Mouse (Mus musculus): ENCODE results near the gene Duoxa1. TPM values are rescaled to one million over a fixed set of nuclear protein-coding genes. Genes with fewer than 3 reads are reported as not detected.
"Not testable (repeated sequence)": the region's sequence is repeated elsewhere in the genome, so short reads cannot be mapped to it uniquely, and the experiment has no call there.

Duoxa1 gene
- under 1 TPM in 1 of 2 experiments, not detected in 1; 0.39 TPM for total RNA-seq (2021)

DNA sequence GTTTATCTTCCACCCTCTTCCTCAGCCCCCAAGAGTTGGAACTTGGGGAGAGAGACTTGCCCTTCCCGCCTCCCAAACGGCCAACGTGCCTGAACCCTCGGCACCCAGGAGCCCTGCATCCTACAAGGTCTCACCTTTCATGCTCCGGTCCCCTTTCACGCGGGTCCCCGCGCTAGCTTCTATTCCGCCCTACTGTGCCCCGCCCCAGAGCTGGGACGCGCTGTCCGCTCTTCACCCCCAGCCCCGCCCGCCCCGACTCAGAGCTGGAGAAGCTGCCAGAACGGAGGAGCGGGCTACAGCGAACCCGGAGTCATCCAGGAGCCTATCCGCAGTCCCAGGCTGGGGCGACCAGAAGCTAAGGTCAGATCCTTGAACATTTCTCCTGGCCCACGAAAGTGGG, at the start of gene Duoxa1:
Duoxa1 (minus strand) TSS at position 195 of the 400 bp plus-strand sequence.
- intact Hi-C loops (cut with DNase I), result no loop called here
- no peak for DNase-seq

- intact Hi-C loops (cut with DNase I), result loop anchor here (10.0 kb wide), 1 partner anchor 408 kb away; the partner anchor contains the start of genes Ctdspl2 and Mageb3
- no peak for DNase-seq
These were observed 49.3 kb upstream of the Duoxa1 start for GRCm38 (mm10) chr2:122362622-122363523.

DNA sequence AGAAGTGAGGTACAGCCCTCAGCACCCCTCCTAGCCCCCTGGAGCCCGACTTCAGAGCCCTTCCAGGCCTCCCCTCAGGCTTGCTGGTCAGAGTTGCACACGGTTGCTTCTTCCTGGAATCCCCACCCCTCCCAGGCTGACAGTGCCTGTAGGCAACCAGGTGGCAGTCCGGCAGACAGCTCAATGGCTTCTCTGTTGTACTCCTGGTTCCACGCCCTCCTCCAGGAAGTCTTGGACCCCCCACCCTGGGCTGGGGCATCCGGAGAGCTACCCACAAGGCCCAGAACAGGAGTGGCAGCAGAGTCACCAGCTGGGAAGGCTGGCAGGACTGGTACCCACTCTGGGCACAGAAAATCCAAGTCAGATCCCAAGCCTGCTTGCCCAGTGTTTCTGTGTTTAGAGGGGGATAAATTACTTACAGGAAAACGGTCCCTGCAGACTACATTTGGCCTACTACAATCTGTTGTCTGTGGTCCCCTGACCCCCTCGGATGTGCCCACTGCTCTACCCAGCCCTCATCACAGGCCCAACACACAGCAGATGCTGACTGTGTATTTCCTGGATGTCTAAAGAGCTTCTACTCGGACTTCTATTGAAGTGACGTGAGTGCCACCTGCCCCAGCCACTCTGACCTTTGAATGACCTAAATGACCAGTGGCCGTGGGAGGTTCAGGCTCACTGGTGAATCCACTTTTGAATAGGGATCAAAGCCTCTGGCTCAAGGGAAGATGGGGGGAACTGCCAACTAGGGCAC, 48.5 kb upstream of the Duoxa1 start:
- intact Hi-C loops (cut with DNase I), result loop anchor here (10.0 kb wide), 1 partner anchor 407 kb away; the partner anchor contains the start of genes Ctdspl2 and Mageb3
- DNase-seq, result no peak

DNA sequence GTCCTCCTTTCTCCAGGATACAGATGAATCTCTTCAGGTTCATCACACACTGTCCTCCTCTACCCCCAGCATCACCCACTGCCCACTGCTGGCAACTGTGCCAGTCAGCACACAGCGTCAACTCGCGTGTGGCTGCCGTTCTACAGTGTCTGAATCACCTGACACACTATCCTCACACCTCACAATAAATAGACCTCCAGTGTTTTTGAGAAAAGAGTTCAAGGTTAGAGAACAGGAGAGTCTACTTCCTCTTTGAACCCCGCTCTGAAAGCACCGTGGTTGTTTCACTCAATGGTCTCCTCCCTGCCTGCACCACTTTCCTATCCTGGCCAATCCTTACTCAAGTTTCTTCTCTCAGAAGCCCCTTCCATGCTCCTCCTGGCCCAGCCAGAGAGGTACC, 47.7 kb upstream of the Duoxa1 start:
- intact Hi-C loops (cut with DNase I), result loop anchor here (10.0 kb wide), 1 partner anchor 406 kb away; the partner anchor contains the start of genes Ctdspl2 and Mageb3
- DNase-seq, result no peak

DNA sequence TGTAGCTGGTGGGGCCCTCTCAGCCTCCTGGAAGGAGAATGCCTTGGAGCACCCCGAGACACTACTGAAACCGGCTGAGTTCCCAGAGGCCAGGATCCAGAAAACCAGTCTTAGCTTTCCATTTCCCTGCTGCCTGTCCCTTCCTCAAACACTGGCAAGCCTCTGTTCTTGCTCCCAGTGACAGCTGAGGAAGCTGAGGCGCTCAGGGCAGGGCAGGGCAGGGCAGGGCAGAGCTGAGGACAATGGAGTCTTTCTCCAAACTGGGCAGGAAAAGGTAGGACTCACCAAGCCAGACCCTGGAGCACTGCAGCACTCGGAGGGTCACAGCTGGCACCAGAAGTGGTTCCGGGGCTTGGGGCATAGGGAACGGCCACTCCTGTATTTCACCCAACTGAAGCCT, 46.8 kb upstream of the Duoxa1 start:
- intact Hi-C loops (cut with DNase I), result loop anchor here (10.0 kb wide), 1 partner anchor 406 kb away; the partner anchor contains the start of genes Ctdspl2 and Mageb3

DNA sequence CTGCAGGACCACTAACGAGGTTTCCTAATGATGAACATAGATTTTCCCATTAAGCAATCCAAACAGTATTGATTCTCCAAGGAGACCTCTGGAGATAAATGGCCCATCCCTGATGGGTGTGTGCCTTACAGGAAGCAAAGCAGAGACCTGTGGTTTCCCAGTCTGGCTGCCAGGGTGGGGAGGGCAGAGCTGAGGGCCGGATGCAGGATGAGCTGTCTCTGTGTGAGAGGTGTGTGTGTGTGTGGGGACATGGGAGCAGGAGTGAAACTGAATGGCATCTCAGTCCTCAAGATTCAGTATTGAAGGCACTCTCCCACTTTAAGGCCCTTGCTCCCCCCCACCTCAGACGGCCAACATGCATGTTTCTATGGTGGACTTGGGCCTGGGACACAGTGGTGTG, 42.7 kb upstream of the Duoxa1 start:
- DNase-seq, result no peak
- intact Hi-C loops (cut with DNase I), result no loop called here

More for the DNA sequence above, 46.8 kb upstream of the Duoxa1 start:
- DNase-seq, result no peak

- DNase-seq, result no peak
- intact Hi-C loops (cut with DNase I), result no loop called here
These were observed 41.9 kb upstream of the Duoxa1 start for GRCm38 (mm10) chr2:122355389-122355788.

DNA sequence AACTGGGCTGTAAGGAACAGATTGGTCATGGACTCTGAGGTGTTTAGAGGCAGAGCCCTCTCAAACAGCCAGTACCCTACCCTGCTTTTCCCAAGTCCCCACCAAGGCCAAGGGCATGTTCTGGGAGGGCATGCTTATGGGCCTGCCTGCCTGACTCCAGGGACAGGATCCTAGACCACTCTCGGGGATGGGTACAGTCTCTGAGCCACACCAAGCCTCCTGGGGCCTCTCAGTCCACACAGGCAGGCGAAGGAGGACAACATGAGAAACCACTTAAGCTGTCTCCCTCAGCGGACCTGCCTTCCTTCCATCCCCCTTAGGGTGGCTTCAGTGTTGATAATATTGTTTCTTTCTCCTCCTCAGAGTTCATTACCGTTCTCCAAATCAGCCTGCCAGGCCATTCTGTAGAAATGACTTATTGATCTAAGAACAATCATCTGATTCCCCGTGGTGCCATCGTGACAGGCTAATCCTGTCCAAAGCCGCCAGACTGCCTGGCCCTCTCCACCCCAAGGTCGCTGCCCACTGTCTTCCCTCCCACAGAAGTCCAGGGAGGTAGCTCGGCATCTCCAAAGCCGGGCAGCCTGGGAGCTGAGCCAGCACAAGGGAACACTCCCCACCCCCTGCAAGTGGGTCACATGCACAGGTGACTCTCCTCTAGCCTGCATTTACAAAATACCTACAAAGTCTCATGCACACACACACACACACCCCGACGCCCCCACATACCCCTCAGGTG, 40.8 kb upstream of the Duoxa1 start:
- DNase-seq, result no peak
- intact Hi-C loops (cut with DNase I), result no loop called here

DNA sequence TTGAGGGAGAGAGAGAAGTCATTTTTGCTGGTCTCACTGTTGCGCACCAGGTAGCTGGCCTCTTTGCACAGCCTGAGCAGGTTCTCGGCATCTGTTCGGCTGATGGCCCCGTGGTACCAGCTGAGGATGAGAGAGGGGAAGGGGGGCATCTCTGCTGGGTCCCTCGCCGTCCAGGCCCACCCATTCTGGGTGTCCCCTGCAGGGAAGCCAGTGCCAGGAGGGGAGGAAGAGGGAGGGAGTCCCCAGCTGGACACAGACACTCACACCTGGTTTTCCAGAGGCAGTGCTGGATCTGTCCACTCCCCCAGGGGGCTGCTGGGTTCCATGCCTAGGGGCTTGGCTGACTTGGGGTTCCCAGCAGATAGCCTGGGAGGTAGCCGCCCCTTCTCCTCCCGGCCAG, 40.2 kb upstream of the Duoxa1 start:
- intact Hi-C loops (cut with DNase I), result no loop called here
- DNase-seq, result no peak

GRCm38 (mm10) chr2:122352992-122353391, 39.5 kb upstream of the Duoxa1 start:
- intact Hi-C loops (cut with DNase I), result no loop called here
- no peak for DNase-seq

DNA sequence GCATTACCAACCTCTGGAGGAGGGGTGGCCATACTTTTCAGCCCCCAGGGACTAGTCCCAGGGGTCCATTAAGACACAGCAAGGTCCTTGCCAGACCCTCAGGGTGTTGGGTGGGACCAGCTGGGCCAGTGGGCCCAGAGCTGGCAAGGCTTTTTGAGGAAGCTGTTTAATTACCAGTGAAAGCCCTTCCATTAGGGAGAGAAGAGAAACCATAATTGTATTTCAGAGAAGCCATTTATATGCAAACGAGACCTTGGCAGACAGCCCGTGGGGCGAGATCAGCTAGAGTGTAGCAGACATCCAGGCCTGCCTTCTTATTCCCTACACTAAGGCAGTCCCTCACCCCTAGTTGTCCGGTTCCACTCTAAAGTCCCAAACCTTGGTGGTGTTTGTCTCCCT, 38.4 kb upstream of the Duoxa1 start:
- intact Hi-C loops (cut with DNase I), result no loop called here
- no peak for DNase-seq

- intact Hi-C loops (cut with DNase I), result no loop called here
- DNase-seq, result no peak
These were observed 37.8 kb upstream of the Duoxa1 start for GRCm38 (mm10) chr2:122351156-122351930.

DNA sequence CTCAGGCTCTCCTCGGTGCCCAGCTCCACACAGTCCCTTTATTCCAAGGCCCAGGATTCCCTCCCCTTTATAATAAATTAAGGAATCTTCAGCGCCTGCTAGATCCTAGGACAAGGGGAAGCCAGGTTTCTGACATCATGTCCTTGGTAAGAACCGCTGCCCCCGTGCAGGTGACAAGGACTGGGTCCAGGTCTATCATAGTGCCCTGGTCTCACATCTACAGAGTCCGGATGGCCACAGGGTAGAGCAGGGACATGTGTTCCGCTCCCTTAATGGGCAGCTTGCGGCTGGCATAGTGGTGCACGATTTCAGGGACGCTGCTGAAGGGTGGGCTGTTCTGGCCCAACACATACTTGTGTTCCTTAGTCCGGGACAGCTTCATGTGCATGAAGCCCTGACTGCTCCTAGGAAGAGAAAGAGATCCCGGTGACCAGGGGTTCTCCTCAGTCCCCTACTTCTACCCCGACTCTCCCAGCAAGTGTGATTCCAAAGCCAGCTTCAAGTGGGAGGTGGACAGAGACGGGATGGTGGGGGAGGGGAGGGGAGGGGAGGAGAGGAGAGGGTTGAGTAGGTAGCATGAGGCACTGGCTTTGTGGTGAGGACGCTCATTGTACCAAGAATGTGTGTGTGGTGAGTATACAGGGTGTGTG, 35.7 kb upstream of the Duoxa1 start:
- intact Hi-C loops (cut with DNase I), result loop anchor here (2.0 to 10.0 kb wide), 3 partner anchors 20 to 276 kb away; partner anchors contain the start of gene Shf
- DNase-seq, result no peak

DNA sequence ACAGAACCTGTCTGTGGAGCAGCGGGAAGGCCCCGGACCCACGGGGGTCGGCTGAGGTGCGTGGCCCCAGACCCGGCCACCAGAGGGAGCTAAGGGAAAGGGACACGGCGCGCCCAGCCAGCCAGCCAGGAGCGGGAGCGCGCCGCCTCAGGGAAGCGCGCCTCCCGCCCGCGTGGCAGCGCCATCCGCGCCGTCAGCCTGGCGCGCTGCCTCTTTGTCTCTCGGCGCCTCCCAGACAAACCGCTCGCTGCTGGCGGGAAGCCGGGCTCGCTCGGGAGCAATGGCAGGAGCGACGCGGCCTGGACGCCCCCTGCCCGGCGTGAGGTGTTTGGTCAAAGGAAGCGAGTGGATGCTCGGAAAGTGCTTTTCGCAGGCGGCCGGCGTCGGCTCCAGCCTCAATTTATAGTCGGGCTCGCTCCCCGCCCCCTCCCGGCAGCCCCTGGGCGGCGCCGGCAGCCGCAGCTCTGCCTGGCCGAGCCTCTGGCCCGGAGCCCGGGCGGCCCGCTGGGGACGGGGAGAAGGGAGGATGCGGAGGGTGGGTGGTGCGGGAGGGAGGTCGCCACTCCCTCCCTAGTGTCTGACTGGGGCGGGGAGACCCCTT, 35.1 kb upstream of the Duoxa1 start:
- intact Hi-C loops (cut with DNase I), result loop anchor here (1.0 to 10.0 kb wide), 5 partner anchors 20 to 276 kb away; partner anchors contain the start of gene Shf
- peak; percentile 91 to 97 for DNase-seq

- intact Hi-C loops (cut with DNase I), result loop anchor here (10.0 kb wide), 1 partner anchor 278 kb away; no protein-coding TSS in a partner anchor
- no peak for DNase-seq
These were observed 33.7 kb upstream of the Duoxa1 start for GRCm38 (mm10) chr2:122347257-122347656.

- not testable (repeated sequence) for DNase-seq
- intact Hi-C loops (cut with DNase I), result loop anchor here (10.0 kb wide), 1 partner anchor 279 kb away; no protein-coding TSS in a partner anchor
These were observed 32.6 kb upstream of the Duoxa1 start for GRCm38 (mm10) chr2:122346164-122346563.

GRCm38 (mm10) chr2:122345106-122345893, 31.8 kb upstream of the Duoxa1 start:
- no peak for DNase-seq
- intact Hi-C loops (cut with DNase I), result loop anchor here (10.0 kb wide), 1 partner anchor 280 kb away; no protein-coding TSS in a partner anchor

DNA sequence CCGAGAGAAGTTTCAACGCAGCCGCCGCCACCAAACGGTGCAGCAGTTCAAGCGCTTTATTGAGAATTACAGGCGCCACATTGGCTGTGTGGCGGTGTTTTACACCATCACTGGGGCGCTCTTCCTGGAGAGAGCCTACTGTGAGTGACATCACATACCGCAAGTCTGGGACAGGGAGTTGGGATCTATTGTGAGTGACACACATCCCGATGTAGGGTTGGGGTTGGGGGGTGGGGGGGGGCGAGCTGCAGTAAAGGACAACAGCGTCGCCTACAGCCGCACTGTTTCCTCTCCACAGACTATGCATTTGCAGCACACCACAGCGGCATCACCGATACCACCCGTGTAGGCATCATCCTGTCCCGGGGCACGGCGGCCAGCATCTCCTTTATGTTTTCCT, 23.8 kb upstream of the Duoxa1 start:
- intact Hi-C loops (cut with DNase I), result no loop called here
- no peak for DNase-seq
